Mouse (Mus musculus) cerebellum, adult 2 months (tissue): ENCODE measurements around the gene Catip.

Experiments
- CTCF ChIP-seq: fragments of 200-500 bp; IDR thresholded peaks from 2 replicates; pipeline ENCODE4 v1.5.1; 2011; ENCODE audit warnings: low read depth, mild to moderate bottlenecking, control low read depth, low read length, moderate library complexity, borderline replicate concordance; ENCODE audit not compliant: insufficient read depth
- POLR2A ChIP-seq: fragments of 200-500 bp; IDR thresholded peaks from 2 replicates; pipeline ENCODE4 v1.6.1; 2011; ENCODE audit warnings: low read length, control low read depth, borderline replicate concordance; ENCODE audit not compliant: insufficient read depth

GRCm38 (mm10) chr1:74318711-74319110 is 43.2 kb upstream of the Catip start:
- TF ChIP-seq POLR2A, result no peak
- TF ChIP-seq CTCF, result no peak
